Mouse (Mus musculus) B cell, adult 2 months (primary cell): ENCODE data around the gene Tmem44.

Experiments
- DNase-seq, 2 experiments: peaks; one replicate each; pipeline ENCODE4 v3.0.0; 2022

The Tmem44 gene

DNA sequence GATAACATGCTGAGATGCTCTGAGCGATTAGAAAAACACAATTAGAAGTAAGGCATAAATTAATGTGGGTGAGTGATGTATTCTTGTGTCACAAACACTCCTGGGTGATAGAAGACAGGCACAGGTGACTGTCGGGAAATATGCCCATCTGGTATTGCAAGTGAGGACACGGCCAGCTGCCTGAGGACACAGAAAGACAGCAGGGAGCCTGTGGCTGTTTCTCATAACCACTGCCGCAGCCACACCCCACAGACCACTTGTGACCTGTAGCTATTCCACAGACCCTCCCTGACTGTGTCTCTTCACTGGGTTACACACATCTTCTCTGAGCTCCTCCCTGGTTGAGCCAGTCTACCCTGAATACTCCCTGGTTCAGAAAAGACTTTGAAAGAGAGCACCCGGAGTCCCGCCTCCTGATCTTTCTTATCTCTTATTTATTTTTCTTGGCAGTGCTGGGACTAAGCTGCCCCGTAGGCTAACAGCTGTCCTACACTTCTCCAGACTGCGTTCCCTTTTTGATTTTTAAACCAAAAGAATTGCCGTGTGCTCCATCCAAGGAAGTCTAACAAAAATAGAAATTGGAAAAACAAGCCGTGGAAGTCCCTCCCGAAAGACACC is 32.9 kb downstream of the Tmem44 start:
- no peak for DNase-seq

GRCm38 (mm10) chr16:30516993-30517392 is 33.6 kb downstream of the Tmem44 start:
- no peak for DNase-seq

DNA sequence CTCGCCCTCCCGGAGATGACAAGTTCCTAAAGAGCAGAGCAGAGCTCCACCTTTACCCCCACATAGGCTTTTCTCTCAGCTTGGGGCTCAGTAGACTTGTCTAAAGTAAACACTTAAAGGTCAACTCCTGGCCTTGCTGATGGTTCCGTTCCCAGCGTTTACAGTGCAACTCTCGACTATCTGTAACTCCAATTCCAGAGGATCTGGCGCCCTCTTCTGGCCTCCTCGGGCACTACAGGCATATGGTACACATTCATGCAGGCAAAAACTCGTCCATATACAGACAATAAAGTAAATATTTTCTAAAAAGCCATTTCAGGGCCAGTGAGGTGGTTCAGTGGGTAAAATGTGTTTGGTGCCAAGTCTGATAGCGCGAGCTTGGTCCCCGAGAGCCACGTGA is 35.2 kb downstream of the Tmem44 start:
- DNase-seq, result peak; percentile 70 to 71

DNA sequence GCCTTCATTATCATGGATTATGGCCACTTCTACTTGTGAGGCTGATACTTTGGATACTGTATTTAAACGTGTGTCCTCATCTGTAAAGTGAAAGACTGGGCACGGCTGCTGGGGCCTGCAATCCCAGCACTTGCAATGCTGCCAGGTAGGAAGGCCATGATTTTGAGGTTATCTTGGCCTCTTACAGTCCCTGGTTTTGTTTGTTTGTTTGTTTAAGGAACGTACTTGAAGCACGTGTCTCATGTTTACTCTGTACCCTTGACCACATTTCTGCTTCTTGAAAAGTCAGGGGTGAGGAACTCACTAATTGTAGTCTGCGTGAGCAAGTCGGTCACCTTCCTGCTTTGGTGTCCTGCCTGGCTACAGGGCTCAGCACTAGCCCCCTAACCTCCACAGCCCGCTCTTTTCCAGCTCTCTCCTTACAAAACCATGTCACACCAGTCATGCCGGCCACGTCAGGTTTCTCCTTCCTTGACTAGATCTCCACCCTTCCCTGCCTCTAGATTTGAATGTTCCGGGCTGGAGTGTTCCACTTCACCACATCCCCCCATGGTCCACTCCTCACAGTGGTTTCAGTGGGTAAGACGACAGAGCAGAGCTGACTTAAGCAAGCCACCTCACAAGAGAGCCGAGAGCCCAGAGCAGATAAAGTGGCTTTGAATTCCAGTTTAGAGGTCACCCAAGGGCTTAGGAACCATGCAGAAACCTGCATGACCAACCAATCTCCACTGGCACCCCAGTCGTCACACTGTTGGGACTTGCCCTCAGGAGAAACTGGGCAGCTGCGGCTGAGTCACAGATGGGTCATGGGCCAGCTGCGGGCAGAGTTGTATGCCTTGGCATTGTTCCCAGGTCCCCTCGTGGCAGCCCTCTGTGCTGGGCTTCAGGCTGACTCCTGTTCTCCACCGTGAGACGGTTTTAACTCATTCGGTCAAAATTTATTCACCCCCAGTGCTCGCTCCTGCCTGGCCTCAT is 37.3 kb downstream of the Tmem44 start:
- DNase-seq, result no peak

DNA sequence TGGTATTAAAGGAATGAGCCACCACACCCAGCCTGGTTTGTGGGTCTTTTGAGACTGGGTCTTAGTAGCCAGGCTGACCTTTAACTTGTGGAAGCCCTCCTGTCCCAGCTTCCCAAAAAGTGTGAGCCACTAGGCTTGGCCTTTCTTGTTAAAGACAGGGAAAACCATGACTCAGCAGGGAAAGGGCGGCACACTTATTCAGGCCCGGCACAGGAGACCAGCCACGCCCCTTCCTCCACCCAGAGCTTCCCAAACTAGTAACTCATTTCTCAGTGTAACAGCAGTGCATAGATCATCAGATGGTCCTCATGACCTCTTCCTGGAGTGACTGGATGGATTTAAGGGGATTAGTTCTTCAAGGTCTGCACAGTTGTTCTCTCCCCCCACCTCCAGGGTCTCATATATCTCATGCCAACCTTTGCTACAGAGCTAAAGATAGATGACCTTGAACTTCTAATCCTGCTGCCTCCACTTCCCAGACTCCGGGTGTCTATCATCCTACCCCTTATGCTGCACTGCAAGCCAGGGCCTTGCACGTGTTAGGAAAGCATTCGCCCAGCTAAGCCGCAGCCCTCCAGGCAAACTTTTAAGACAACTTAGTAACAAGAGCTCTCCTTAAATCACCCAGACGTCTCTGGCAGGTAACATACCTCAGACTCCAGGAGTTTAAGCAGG is 38.1 kb downstream of the Tmem44 start:
- no peak for DNase-seq

DNA sequence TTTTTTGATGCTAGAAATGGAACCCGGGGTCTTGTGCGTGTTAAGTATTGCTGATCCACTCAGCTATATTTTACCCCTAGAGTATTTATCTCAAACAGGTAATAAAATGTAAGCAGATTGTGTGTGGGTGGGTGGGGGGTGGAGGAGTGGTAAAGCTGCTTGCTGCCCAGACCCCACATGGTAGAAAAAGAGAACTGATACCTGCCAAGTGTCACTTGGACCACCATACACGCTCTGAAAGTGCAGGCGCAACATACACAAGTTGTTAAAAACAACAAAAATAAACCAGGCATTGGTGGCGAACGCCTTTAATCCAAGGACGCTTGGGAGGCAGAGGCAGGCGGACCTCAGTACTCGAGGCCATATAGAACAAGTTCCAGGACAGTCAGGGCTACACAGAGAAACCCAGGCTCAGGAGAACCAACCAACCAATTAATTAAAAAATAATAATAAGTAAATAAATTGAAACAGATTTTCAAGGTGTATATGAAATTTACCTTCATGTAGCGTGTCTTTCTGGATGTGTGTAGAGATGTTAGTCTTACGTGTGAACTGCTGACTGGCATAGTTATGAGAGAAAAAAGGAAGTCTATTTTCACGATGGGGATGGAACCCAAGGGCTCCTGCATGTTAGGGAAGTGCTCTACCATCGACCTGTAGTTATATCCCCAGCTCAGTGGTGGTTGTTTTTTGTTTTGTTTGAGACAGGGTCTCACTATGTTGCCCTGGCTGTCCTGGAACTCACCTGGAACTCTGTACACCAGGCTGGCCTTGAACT is 38.9 kb downstream of the Tmem44 start:
- DNase-seq, result peak in 1 of 2 experiments; percentile 26

DNA sequence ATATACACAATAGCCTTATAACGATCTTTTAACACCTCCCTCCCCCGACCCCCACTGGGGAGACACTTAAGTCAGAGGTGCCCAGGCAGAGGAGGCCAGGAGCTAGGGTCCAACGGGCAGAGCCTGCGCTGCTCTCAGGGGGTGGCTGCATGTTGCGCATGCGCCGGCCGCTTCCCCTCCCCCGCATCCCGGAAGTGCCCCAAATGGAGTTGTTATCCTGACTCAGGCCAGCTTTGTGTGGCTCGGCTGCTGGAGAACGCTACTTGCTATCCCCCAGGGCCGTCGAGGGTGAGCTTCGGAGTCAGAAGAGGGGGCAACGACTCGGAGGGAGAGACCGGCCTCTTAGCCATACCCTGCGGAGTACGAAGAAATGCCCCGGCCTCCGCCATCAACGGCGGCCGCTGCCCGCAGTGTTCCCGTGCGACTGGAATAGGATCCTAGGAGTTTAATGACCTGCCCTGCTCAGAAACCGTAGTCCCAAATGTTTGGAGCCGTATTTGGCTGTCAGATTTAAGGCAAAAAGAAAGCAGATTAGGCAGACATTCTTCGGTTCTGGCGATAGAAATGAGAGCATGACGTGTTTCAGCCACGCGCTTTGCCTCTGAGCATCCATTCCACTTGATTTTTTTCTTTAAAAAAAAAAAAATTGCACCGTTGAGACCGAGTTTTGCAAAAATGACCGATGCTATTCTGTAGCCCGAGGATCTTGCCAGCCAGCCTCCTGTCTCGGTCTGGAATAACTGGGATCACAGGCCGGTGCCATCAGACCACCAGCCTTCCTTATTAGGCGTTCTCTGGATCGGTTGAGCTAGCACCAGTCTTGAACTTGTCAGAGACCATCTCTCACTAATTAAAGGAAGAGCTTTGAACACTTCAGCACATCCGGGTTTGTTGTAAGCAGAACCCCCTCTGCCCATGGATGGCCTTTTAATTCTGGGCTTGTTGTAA is 39.9 kb downstream of the Tmem44 start:
- DNase-seq, result peak; percentile 93 to 94

GRCm38 (mm10) chr16:30510091-30510490 is 40.6 kb downstream of the Tmem44 start:
- no peak for DNase-seq

GRCm38 (mm10) chr16:30509340-30509739 is 41.3 kb downstream of the Tmem44 start:
- no peak for DNase-seq

DNA sequence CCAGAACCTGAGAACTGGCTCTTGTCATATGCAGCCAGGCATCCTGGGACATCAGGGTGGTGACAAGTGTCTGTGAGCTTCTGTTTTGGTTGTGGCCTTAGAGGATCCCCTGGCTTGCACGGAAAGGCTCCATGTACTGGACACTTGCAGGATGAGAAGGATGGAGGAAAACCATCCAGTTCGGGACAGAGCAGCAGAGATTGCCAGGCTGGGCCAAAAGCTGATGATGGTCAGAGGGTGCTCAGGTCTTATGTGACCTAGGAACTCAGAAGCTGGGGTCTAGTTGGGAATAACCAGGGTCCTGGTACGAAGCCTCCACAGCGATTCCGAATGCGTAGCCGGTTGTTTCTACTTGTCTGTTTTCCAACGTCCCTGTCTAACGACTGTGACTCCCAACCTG is 41.9 kb downstream of the Tmem44 start:
- no peak for DNase-seq

DNA sequence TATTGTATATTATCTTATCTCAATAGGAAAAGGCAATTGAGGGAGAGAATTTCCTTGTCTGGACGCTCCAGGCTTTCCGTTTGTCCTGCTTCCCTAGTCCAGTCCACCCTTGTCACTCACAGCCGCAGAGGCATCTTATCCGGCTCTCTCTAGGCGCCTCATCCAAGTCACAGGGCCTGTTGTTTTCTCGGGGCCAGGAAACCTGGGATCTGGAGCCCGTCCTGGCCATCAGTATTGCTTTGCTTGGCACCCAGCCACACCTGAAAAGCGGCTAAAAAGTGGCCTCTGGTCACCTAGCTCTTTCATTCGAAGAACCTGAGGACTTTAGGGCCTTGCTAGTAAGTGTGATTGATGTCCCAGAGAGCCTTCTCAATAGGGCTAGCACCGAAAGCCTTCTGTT is 43.5 kb downstream of the Tmem44 start:
- DNase-seq, result no peak

DNA sequence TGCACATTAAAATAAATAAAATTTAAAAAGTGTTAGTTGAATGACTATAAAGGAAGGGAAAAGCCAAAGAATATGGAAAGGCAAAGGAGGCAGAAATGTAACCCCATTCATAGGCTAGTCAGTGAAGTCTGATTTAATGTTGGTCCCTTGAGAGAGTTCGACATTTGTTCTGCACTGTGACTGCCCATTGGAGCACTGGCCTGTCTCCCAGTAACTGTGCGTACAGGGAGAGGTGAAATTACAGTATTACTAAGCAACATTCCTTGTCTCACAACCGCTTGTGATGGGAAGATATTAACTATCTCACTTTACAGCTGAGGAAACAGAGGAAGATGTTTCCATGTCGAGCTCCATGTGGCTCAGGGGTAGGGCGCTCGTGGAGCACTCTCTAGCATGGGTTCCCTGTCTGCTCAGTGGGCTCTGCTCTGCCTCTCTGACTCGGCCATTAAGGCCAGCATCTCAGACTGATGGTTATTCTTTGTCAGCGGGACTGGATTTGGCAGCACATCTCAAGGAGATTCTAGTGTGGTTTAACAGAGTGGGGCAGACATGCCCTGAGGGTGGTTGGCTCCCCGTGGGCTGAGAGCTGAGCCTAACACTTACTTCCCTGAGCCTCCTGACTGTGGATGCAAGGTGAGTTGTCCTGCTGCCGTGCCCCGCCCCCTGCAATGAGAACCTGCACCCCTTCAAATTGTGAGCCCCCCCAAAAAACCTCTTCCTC is 45.2 kb downstream of the Tmem44 start:
- DNase-seq, result no peak

DNA sequence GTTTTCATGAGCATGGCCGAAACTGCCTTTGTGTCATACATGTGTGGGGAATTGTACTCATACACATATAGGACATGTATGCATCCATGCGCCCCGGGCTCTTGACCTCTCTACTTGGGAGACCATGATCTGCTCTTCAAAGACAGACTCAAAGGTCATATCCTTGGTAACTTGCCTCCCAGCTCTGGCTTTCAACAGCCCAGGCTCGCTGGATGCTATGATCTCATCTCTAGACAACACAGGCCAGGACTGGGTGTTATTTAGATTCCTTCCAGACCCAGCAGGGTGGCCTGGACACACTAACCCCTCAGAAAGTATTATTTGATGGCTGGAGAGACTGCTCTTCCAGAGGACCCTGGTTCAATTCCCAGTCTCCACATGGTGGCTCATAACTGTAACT is 45.8 kb downstream of the Tmem44 start:
- DNase-seq, result no peak

- peak; percentile 50 to 52 for DNase-seq
Measured at GRCm38 (mm10) chr16:30503958-30504357, 46.7 kb downstream of the Tmem44 start.

DNA sequence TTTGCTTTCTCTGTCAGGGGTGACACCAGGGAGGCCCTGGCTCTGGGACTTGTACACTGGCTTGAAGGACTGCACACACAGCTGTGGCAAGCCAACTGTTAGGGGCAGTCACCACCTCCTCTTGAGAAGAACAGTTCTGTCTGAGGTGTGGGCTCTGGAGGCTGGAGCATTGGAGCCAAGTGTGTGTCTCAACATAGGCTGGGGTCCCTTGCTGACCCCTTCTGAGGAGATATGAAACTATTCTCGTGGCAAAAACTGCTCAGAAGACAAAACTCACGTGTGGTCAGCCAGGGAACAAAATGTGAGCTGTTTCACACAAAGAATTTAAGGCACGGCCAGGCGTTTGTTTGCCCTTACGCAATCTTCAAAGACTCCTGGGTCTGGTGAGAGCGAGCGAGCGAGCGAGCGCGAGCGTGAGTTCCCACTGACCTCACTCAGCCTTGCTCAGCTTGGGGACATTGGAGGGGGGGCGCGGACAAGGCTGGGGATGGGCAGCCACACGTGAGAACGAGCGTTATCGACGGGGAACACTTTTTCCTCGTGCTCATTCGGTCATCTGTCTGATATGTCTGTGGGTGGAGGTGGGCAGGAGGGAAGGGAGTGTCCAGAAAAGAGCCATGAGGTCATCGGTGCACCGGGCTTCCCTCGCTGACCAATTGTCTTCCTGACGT is 48.3 kb downstream of the Tmem44 start:
- no peak for DNase-seq

DNA sequence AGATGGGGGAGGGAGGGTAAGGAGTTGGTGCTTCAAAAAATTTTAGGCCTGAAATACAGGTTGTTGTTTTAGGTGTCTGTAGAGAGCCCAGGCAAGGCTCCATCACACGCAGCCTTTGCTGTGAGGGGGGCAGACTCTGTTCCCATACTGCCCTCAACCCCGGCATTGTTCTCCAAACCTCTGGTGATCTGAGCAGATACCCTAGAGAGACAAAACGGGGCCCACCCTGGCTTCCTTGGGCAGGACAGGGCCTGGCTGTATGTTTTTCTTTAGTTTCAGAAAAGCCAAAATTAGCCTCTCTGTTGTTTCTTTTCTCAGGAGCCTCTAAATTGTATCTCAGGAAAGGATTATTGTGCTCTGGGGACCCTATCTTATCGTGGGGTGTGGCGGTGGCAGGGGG is 49.0 kb downstream of the Tmem44 start:
- no peak for DNase-seq

DNA sequence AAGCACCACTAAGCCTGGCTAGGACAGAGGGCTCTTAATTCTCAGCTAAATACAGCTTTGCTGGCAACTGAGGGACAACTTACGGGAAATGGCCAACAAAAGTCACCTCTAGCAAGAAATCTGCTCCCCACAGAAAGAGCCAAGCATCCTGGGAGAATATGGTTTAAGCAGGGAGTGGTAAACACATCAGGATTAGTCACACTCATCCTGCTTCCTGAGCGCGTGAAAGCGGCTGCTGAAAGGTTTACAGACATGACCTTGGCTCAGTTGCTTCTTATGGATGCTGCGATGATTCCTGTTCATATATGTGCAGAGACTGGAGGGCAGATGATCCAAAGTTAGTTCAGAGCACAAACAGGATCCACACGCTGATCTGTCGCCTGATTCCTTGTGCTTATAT is 50.4 kb downstream of the Tmem44 start:
- DNase-seq, result no peak

- DNase-seq, result no peak
Measured at GRCm38 (mm10) chr16:30499126-30499857, 51.4 kb downstream of the Tmem44 start.

- DNase-seq, result no peak
Measured at GRCm38 (mm10) chr16:30497307-30497706, 53.3 kb downstream of the Tmem44 start.

GRCm38 (mm10) chr16:30494883-30495282 is 55.8 kb downstream of the Tmem44 start:
- no peak for DNase-seq
